Mouse (Mus musculus) liver, embryonic 16.5 days (tissue): ENCODE data around the gene Prkch. TPM values are rescaled to one million over a fixed set of nuclear protein-coding genes. Genes with fewer than 3 reads are reported as not detected.

Experiments used
- ATAC-seq: fragments of 200-750 bp; cut with Nextera tagmentation; 2 replicates; pipeline ENCODE4 v1.8.0; 2017; ENCODE audit warnings: low read depth, mild to moderate bottlenecking, moderate number of reproducible peaks, moderate library complexity
- H3K27ac ChIP-seq: fragments of 300-500 bp; sonication (generic); 2 replicates; pipeline ENCODE4 v1.5.1; 2014; ENCODE audit warnings: mild to moderate bottlenecking, low read length
- H3K27me3 ChIP-seq: fragments of 300-500 bp; sonication (generic); 2 replicates; pipeline ENCODE4 v1.6.1; 2014; ENCODE audit warnings: low read depth, low read length, mixed read lengths; ENCODE audit not compliant: control insufficient read depth, insufficient read depth
- H3K36me3 ChIP-seq: fragments of 300-500 bp; sonication (generic); 2 replicates; pipeline ENCODE4 v1.6.1; 2014; ENCODE audit warnings: mild to moderate bottlenecking; ENCODE audit not compliant: control insufficient read depth, insufficient read depth
- H3K4me1 ChIP-seq: fragments of 300-500 bp; sonication (generic); 2 replicates; pipeline ENCODE4 v1.6.1; 2014; ENCODE audit warnings: low read depth, low read length, mixed read lengths; ENCODE audit not compliant: control insufficient read depth
- H3K4me2 ChIP-seq: fragments of 300-500 bp; sonication (generic); 2 replicates; pipeline ENCODE4 v1.6.1; 2014; ENCODE audit warnings: low read depth, low read length, mixed read lengths
- H3K4me3 ChIP-seq: fragments of 300-500 bp; sonication (generic); 2 replicates; pipeline ENCODE4 v1.5.1; 2014; ENCODE audit warnings: low read depth, mild to moderate bottlenecking, low read length
- H3K9ac ChIP-seq: fragments of 300-500 bp; sonication (generic); 2 replicates; pipeline ENCODE4 v1.6.1; 2014; ENCODE audit warnings: low read depth, low read length
- H3K9me3 ChIP-seq: fragments of 300-500 bp; sonication (generic); replicated peaks from 2 replicates; pipeline ENCODE4 v1.6.1; 2016; ENCODE audit warnings: low read length; ENCODE audit not compliant: control insufficient read depth
- WGBS: fragments of 180-500 bp; shearing (Covaris S2); extraction: QIAGEN DNeasy Blood & Tissue Kit; methylation state at CpG from one replicate; pipeline ENCODE4 v1.1.7; 2014; ENCODE audit not compliant: insufficient replicate concordance; 5-methylcytosine and 5-hydroxymethylcytosine counted together
- polyA plus RNA-seq: library from polyadenylated mRNA; unstranded; fragments of >200 nt; fragmentation: Nextera tagmentation; extraction: Ambion mirVana; gene quantifications from 2 replicates; pipeline ENCODE4 v1.2.1, GENCODE M21; 2015

Gene Prkch
- polyA plus RNA-seq, 1 experiment from 2014 or later, result 1.6 TPM

- H3K9ac ChIP-seq, result no peak overlapping the region
- no peak overlapping the region for H3K27ac ChIP-seq
- ATAC-seq, result no peak
- H3K27me3 ChIP-seq, result no peaks in the 10 kb centered on the region
- H3K4me3 ChIP-seq, result no peak overlapping the region
- no peak overlapping the region for H3K4me2 ChIP-seq
- H3K9me3 ChIP-seq, result no peaks in the 10 kb centered on the region
- WGBS, result 58% methylated on average over 11 of the region's 11 CpGs
- H3K4me1 ChIP-seq, result no peaks in the 10 kb centered on the region
- H3K36me3 ChIP-seq, result no peaks in the 10 kb centered on the region
These were observed 228.7 kb downstream of the Prkch start for GRCm38 (mm10) chr12:73813016-73813900.

GRCm38 (mm10) chr12:73814056-73814735 lies 229.6 kb downstream of the Prkch start:
- 66% methylated on average over 5 of the region's 5 CpGs for WGBS
- no peak for ATAC-seq
- H3K27me3 ChIP-seq, result no peaks in the 10 kb centered on the region

GRCm38 (mm10) chr12:73814897-73815296 lies 230.3 kb downstream of the Prkch start:
- WGBS, result 41% methylated on average over 2 of the region's 2 CpGs
- Histone ChIP-seq H3K9ac (no peak overlapping the region), H3K4me1 (no peaks in the 10 kb centered on the region), H3K9me3 (no peaks in the 10 kb centered on the region), H3K27me3 (no peaks in the 10 kb centered on the region), H3K4me2 (no peak overlapping the region), H3K27ac (no peak overlapping the region), H3K4me3 (no peak overlapping the region), H3K36me3 (no peaks in the 10 kb centered on the region)
- no peak for ATAC-seq

More at GRCm38 (mm10) chr12:73814056-73814735, 229.6 kb downstream of the Prkch start:
- Histone ChIP-seq H3K9ac (no peak overlapping the region), H3K36me3 (no peaks in the 10 kb centered on the region), H3K9me3 (no peaks in the 10 kb centered on the region), H3K27ac (no peak overlapping the region), H3K4me1 (no peaks in the 10 kb centered on the region), H3K4me3 (no peak overlapping the region), H3K4me2 (no peak overlapping the region)

GRCm38 (mm10) chr12:73815463-73815862 lies 230.9 kb downstream of the Prkch start:
- no peak overlapping the region for H3K4me3 ChIP-seq
- no peak for ATAC-seq
- H3K9ac ChIP-seq, result no peak overlapping the region
- no peaks in the 10 kb centered on the region for H3K36me3 ChIP-seq
- H3K27me3 ChIP-seq, result no peaks in the 10 kb centered on the region
- H3K9me3 ChIP-seq, result no peaks in the 10 kb centered on the region
- H3K4me2 ChIP-seq, result no peak overlapping the region
- no peaks in the 10 kb centered on the region for H3K4me1 ChIP-seq
- no peak overlapping the region for H3K27ac ChIP-seq
- WGBS, result 55% methylated on average over 4 of the region's 4 CpGs

- Histone ChIP-seq H3K27ac (no peak overlapping the region), H3K36me3 (no peaks in the 10 kb centered on the region), H3K4me2 (no peak overlapping the region), H3K9ac (no peak overlapping the region), H3K9me3 (no peaks in the 10 kb centered on the region), H3K27me3 (no peaks in the 10 kb centered on the region), H3K4me3 (no peak overlapping the region), H3K4me1 (no peaks in the 10 kb centered on the region)
- no peak for ATAC-seq
- 54% methylated on average over 2 of the region's 2 CpGs for WGBS
These were observed 231.3 kb downstream of the Prkch start for GRCm38 (mm10) chr12:73815892-73816291.

- WGBS, result 66% methylated on average over 1 of the region's 1 CpGs
- H3K36me3 ChIP-seq, result no peaks in the 10 kb centered on the region
- H3K4me3 ChIP-seq, result no peak overlapping the region
- no peak overlapping the region for H3K27ac ChIP-seq
- ATAC-seq, result no peak
- H3K9me3 ChIP-seq, result no peaks in the 10 kb centered on the region
- no peak overlapping the region for H3K4me2 ChIP-seq
- H3K27me3 ChIP-seq, result no peaks in the 10 kb centered on the region
- no peak overlapping the region for H3K9ac ChIP-seq
- H3K4me1 ChIP-seq, result no peaks in the 10 kb centered on the region
These were observed 232.3 kb downstream of the Prkch start for GRCm38 (mm10) chr12:73816866-73817265.

GRCm38 (mm10) chr12:73818801-73819200 lies 234.2 kb downstream of the Prkch start:
- no peak for ATAC-seq
- no peaks in the 10 kb centered on the region for H3K36me3 ChIP-seq
- H3K9me3 ChIP-seq, result no peaks in the 10 kb centered on the region
- H3K4me3 ChIP-seq, result no peak overlapping the region
- no peak overlapping the region for H3K4me2 ChIP-seq
- H3K9ac ChIP-seq, result no peak overlapping the region
- 10% methylated on average over 1 of the region's 1 CpGs for WGBS
- no peaks in the 10 kb centered on the region for H3K4me1 ChIP-seq
- H3K27me3 ChIP-seq, result no peaks in the 10 kb centered on the region
- H3K27ac ChIP-seq, result no peak overlapping the region

- Histone ChIP-seq H3K9me3 (no peaks in the 10 kb centered on the region), H3K27ac (no peak overlapping the region), H3K27me3 (no peaks in the 10 kb centered on the region), H3K4me1 (no peaks in the 10 kb centered on the region), H3K36me3 (no peaks in the 10 kb centered on the region), H3K4me3 (no peak overlapping the region), H3K9ac (no peak overlapping the region), H3K4me2 (no peak overlapping the region)
- 73% methylated on average over 4 of the region's 4 CpGs for WGBS
- no peak for ATAC-seq
These were observed 236.6 kb downstream of the Prkch start for GRCm38 (mm10) chr12:73821176-73821575.

- Histone ChIP-seq H3K4me1 (no peaks in the 10 kb centered on the region), H3K9me3 (no peaks in the 10 kb centered on the region), H3K36me3 (no peaks in the 10 kb centered on the region), H3K4me2 (no peak overlapping the region), H3K27me3 (no peaks in the 10 kb centered on the region), H3K27ac (no peak overlapping the region), H3K9ac (no peak overlapping the region), H3K4me3 (no peak overlapping the region)
- no peak for ATAC-seq
- 67% methylated on average over 12 of the region's 12 CpGs for WGBS
These were observed 237.7 kb downstream of the Prkch start for GRCm38 (mm10) chr12:73822331-73822730.
